Mouse (Mus musculus): ENCODE measurements at regions not wholly inside any gene's neighbourhood (a gene's known extent, or its start where the extent isn't known, plus 50 kb on each side); places are given as distances from the start of the nearest gene placed in this dataset.

DNA sequence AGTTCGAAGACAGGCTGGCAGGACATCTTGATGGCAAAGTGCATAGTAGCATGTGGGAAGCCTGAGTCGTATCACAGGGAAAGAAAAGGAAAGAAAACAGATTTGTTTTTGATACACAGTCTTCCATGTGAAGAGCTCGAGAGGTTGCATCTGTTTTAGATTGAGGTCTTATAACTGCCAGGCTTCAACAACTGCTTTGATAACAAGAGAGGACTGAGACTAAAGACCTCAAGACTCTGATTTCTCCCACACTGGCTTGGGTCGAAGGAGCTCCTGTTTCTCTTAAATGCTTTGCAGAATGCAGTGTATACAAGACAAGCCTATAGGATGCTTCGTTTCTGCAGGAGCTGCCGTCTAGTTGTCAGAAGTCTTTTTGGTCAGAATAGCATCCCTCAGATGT lies 103.0 kb upstream of the Fat4 start:
- no peak for TF ChIP-seq CTCF (IDR thresholded peaks at IDR 0.05)
- ChIA-PET POLR2A (interaction anchor here (0.6 kb wide), 2 partner anchors 196 to 1608 kb away, joined by 3 read pairs; no protein-coding TSS in a partner anchor), CTCF (interaction anchor here (0.8 to 2.1 kb wide), 4 partner anchors 8 to 47 kb away, joined by 3 to 7 read pairs (median 3); no protein-coding TSS in a partner anchor)
- peaks cover under 1% of the 10 kb centered on the region for H3K27me3 ChIP-seq
- in situ Hi-C loops (cut with MboI; ENCODE audit: low pct_unique_long_range_greater_than_20kb), result no loop called here
- ATAC-seq, result no peak
- DNase-seq (ENCODE audit: low read depth, low spot score), result no peak

DNA sequence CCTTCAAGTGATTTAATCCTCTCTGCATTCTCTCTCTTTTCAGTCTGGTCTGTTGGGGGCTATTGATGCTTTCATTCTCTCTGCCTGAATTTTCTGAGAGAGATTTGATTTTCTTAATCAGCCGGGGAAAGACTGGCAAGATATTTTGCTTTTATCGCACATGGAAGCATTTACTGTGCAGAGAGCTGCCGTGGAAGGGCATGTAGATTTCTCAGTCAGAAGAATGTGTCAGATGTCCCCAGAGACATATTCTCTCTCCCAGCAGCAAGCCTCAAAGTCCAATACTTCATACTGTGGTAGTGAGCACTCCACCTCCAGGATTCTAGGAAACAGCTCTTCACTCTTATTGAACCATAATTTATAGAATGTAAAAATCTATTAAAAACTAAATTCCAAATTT lies 103.7 kb upstream of the Fat4 start:
- POLR2A ChIA-PET, result interaction anchor here (0.5 to 0.6 kb wide), 2 partner anchors 98 to 1607 kb away, joined by 3 read pairs; no protein-coding TSS in a partner anchor

GRCm38 (mm10) chr3:38776743-38777366 lies 109.9 kb upstream of the Fat4 start:
- DNase-seq (ENCODE audit: low read depth, low spot score) (no peak), ATAC-seq (no peak)
- in situ Hi-C loops (cut with MboI; ENCODE audit: low pct_unique_long_range_greater_than_20kb), result no loop called here
- POLR2A ChIA-PET, result no interaction called here
- H3K27me3 ChIP-seq, result peaks cover 11% of the 10 kb centered on the region
- CTCF ChIA-PET, result no interaction called here
- TF ChIP-seq CTCF (IDR thresholded peaks at IDR 0.05), result no peak

More for the DNA sequence above, 103.7 kb upstream of the Fat4 start:
- CTCF ChIA-PET, result interaction anchor here (1.3 to 2.1 kb wide), 3 partner anchors 29 to 48 kb away, joined by 3 to 7 read pairs (median 3); no protein-coding TSS in a partner anchor
- peaks cover 6% of the 10 kb centered on the region for H3K27me3 ChIP-seq
- TF ChIP-seq CTCF (IDR thresholded peaks at IDR 0.05), result no peak
- no peak for DNase-seq (ENCODE audit: low read depth, low spot score)
- no peak for ATAC-seq
- in situ Hi-C loops (cut with MboI; ENCODE audit: low pct_unique_long_range_greater_than_20kb), result no loop called here

DNA sequence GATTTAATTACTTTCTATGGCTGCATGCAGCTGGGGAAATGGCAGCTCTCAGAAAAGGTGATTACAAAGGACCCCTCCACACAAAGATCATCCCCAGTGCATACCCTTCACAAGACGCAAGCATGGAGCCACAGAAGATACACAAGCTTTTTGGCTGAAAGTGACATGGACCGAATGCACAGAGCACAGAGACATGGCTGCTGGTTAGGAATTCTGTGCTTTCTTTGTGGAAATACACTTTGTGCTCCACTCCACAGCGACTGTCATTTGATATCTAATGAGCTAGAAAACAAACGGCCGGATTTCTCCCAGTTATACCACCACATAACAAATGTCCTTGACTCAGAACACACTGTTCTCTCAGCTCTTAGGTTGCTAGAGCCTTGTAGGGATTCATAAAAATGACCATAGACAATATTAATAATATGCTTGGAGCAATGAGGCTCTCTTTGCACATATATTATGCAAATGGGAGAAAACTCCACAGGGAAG lies 132.1 kb upstream of the Fat4 start:
- no peak for TF ChIP-seq CTCF (IDR thresholded peaks at IDR 0.05)
- ChIA-PET CTCF (interaction anchor here (0.6 kb wide), 1 partner anchor 101 kb away, joined by 3 read pairs; no protein-coding TSS in a partner anchor), POLR2A (no interaction called here)
- in situ Hi-C loops (cut with MboI; ENCODE audit: low pct_unique_long_range_greater_than_20kb), result no loop called here
- H3K27me3 ChIP-seq, result peaks cover 11% of the 10 kb centered on the region
- DNase-seq (ENCODE audit: low read depth, low spot score) (no peak), ATAC-seq (no peak)

- DNase-seq (ENCODE audit: low read depth, low spot score) (no peak), ATAC-seq (no peak)
- peaks cover 5% of the 10 kb centered on the region for H3K27me3 ChIP-seq
- ChIA-PET POLR2A (no interaction called here), CTCF (no interaction called here)
- in situ Hi-C loops (cut with MboI; ENCODE audit: low pct_unique_long_range_greater_than_20kb), result no loop called here
- TF ChIP-seq CTCF (IDR thresholded peaks at IDR 0.05), result no peak
Observed at GRCm38 (mm10) chr3:38753446-38754205, 133.1 kb upstream of the Fat4 start.

GRCm38 (mm10) chr3:38742155-38742554 lies 144.6 kb upstream of the Fat4 start:
- in situ Hi-C loops (cut with MboI; ENCODE audit: low pct_unique_long_range_greater_than_20kb), result no loop called here

DNA sequence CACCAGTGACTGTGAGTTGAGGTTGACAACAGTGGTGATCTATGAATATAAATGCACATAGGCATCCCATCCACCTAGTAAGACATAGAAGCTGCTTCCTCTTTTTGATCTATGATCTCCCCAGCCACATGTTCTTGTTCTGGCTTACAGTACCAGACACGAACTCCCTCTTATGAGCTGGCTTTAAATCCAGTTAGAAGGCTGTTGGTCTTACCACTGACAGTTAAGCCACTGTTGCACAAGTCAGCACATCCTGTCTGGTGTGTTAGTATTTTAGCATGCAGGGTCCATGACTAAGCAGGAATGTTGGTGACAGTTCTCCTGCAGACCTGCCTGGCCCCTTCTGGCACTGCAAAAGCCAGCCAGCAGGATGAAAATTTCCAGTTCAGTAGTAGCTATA lies 164.1 kb upstream of the Fat4 start:
- in situ Hi-C loops (cut with MboI; ENCODE audit: low pct_unique_long_range_greater_than_20kb), result no loop called here
- POLR2A ChIA-PET, result no interaction called here
- no peak for TF ChIP-seq CTCF (IDR thresholded peaks at IDR 0.05)
- DNase-seq (ENCODE audit: low read depth, low spot score), result no peak
- peaks cover 3% of the 10 kb centered on the region for H3K27me3 ChIP-seq
- ATAC-seq, result no peak
- CTCF ChIA-PET, result interaction anchor here (1.2 kb wide), 1 partner anchor 77 kb away, joined by 3 read pairs; no protein-coding TSS in a partner anchor

More at GRCm38 (mm10) chr3:38742155-38742554, 144.6 kb upstream of the Fat4 start:
- ChIA-PET POLR2A (no interaction called here), CTCF (no interaction called here)
- no peaks in the 10 kb centered on the region for H3K27me3 ChIP-seq
- DNase-seq (ENCODE audit: low read depth, low spot score), result no peak
- TF ChIP-seq CTCF (IDR thresholded peaks at IDR 0.05), result no peak
- ATAC-seq, result no peak

GRCm38 (mm10) chr3:38712078-38712873 lies 174.5 kb upstream of the Fat4 start:
- no peak for TF ChIP-seq CTCF (IDR thresholded peaks at IDR 0.05)
- no peaks in the 10 kb centered on the region for H3K27me3 ChIP-seq
- no peak for DNase-seq (ENCODE audit: low read depth, low spot score)
- POLR2A ChIA-PET, result no interaction called here
- CTCF ChIA-PET, result interaction anchor here (0.6 kb wide), 1 partner anchor 229 kb away, joined by 3 read pairs; no protein-coding TSS in a partner anchor
- in situ Hi-C loops (cut with MboI; ENCODE audit: low pct_unique_long_range_greater_than_20kb), result no loop called here
- no peak for ATAC-seq

- DNase-seq (ENCODE audit: low read depth, low spot score), result no peak
Observed at GRCm38 (mm10) chr3:38711229-38711628, 175.5 kb upstream of the Fat4 start.

GRCm38 (mm10) chr3:38707891-38708290 lies 178.8 kb upstream of the Fat4 start:
- TF ChIP-seq CTCF (IDR thresholded peaks at IDR 0.05), result no peak
- in situ Hi-C loops (cut with MboI; ENCODE audit: low pct_unique_long_range_greater_than_20kb), result no loop called here
- ATAC-seq (no peak), DNase-seq (ENCODE audit: low read depth, low spot score) (no peak)
- POLR2A ChIA-PET, result no interaction called here
- no peaks in the 10 kb centered on the region for H3K27me3 ChIP-seq
- CTCF ChIA-PET, result no interaction called here

More at GRCm38 (mm10) chr3:38711229-38711628, 175.5 kb upstream of the Fat4 start:
- in situ Hi-C loops (cut with MboI; ENCODE audit: low pct_unique_long_range_greater_than_20kb), result no loop called here
- no peak for ATAC-seq
- CTCF ChIA-PET, result no interaction called here
- TF ChIP-seq CTCF (IDR thresholded peaks at IDR 0.05), result no peak
- POLR2A ChIA-PET, result no interaction called here
- H3K27me3 ChIP-seq, result no peaks in the 10 kb centered on the region
